Mouse (Mus musculus): Measurements from ENCODE around the gene Suclg2. TPM values are rescaled to one million over a fixed set of nuclear protein-coding genes. Genes with fewer than 3 reads are reported as not detected.

The Suclg2 gene
- polyA plus RNA-seq, 1 experiment from 2014 or later, result 55.9 TPM

DNA sequence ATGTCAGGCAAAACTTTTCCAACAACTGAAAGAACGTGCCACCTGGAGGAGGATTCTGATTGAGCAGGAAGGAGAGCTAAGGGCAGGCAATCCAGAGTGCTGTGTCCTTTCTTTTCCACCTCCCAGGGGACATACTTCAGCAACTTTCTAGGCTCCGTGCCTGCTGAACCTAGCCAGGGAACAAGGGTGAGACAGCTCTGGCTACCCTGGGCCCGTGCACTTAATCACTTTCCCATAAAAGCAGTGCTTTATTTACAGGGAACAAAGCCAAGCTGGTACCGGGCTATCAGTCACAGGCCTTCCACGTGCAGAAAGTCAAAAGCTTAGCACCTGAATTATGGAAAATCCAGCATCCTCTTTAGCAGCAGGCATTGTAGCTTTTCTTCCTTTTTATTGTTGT lies 5.4 kb downstream of the Suclg2 start:
- Histone ChIP-seq H3K4me1 (peaks cover 39% of the 10 kb centered on the region), H3K9me3 (no peaks in the 10 kb centered on the region), H3K27me3 (replicated peaks; ENCODE audit: low read depth, poor library complexity, severe bottlenecking) (no peaks in the 10 kb centered on the region), H3K4me3 (no peak overlapping the region), H3K36me3 (replicated peaks) (no peaks in the 10 kb centered on the region), H3K27ac (replicated peaks) (no peak overlapping the region)
- no peak for DNase-seq (ENCODE audit: low spot score)
- WGBS, result 48% methylated on average over 5 of the region's 5 CpGs

- no peak overlapping the region for H3K27ac ChIP-seq (replicated peaks)
- no peak overlapping the region for H3K4me3 ChIP-seq
- DNase-seq (ENCODE audit: low spot score), result no peak
Measured at GRCm38 (mm10) chr6:95712081-95712480, 6.5 kb downstream of the Suclg2 start.

DNA sequence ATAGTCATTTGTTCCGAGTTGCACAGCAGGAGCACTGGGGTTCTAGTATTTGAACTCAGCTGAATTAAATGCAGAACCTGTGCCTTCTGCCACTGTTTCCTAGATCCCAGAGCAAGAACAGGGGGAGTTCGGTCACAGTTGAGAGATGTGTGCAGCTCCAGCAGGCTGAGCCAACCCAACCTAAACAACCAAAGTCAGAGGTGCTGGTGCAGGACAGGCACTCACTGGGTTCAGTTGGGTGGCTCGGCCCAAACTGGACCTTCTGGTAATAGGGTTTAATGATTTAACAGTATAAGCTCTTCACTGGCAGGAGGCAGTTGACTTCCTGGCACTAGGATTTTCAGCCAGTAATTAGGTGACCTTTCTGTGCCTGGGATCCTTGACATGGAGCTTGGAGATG lies 6.9 kb downstream of the Suclg2 start:
- Histone ChIP-seq H3K9me3 (no peaks in the 10 kb centered on the region), H3K36me3 (replicated peaks) (no peaks in the 10 kb centered on the region), H3K4me3 (no peak overlapping the region), H3K27ac (replicated peaks) (no peak overlapping the region), H3K4me1 (peaks cover 37% of the 10 kb centered on the region), H3K27me3 (replicated peaks; ENCODE audit: low read depth, poor library complexity, severe bottlenecking) (no peaks in the 10 kb centered on the region)
- no peak for DNase-seq (ENCODE audit: low spot score)
- WGBS, result 83% methylated on average over 3 of the region's 3 CpGs

More at GRCm38 (mm10) chr6:95712081-95712480, 6.5 kb downstream of the Suclg2 start:
- no peaks in the 10 kb centered on the region for H3K9me3 ChIP-seq
- no peaks in the 10 kb centered on the region for H3K36me3 ChIP-seq (replicated peaks)
- peaks cover 37% of the 10 kb centered on the region for H3K4me1 ChIP-seq
- 89% methylated on average over 4 of the region's 4 CpGs for WGBS
- H3K27me3 ChIP-seq (replicated peaks; ENCODE audit: low read depth, poor library complexity, severe bottlenecking), result no peaks in the 10 kb centered on the region

GRCm38 (mm10) chr6:95710886-95711285 lies 7.7 kb downstream of the Suclg2 start:
- H3K9me3 ChIP-seq, result no peaks in the 10 kb centered on the region
- H3K4me1 ChIP-seq, result peaks cover 37% of the 10 kb centered on the region
- WGBS, result 92% methylated on average over 6 of the region's 6 CpGs

GRCm38 (mm10) chr6:95709531-95709930 lies 9.1 kb downstream of the Suclg2 start:
- no peak for DNase-seq (ENCODE audit: low spot score)
- Histone ChIP-seq H3K4me3 (no peak overlapping the region), H3K9me3 (no peaks in the 10 kb centered on the region), H3K27ac (replicated peaks) (no peak overlapping the region), H3K4me1 (peaks cover 37% of the 10 kb centered on the region), H3K36me3 (replicated peaks) (no peaks in the 10 kb centered on the region), H3K27me3 (replicated peaks; ENCODE audit: low read depth, poor library complexity, severe bottlenecking) (no peaks in the 10 kb centered on the region)
- WGBS, result 35% methylated on average over 4 of the region's 4 CpGs

More at GRCm38 (mm10) chr6:95710886-95711285, 7.7 kb downstream of the Suclg2 start:
- Histone ChIP-seq H3K36me3 (replicated peaks) (no peaks in the 10 kb centered on the region), H3K27ac (replicated peaks) (no peak overlapping the region), H3K27me3 (replicated peaks; ENCODE audit: low read depth, poor library complexity, severe bottlenecking) (no peaks in the 10 kb centered on the region), H3K4me3 (no peak overlapping the region)
- DNase-seq (ENCODE audit: low spot score), result no peak

- no peak overlapping the region for H3K27ac ChIP-seq (replicated peaks)
- H3K4me1 ChIP-seq, result peaks cover 37% of the 10 kb centered on the region
- no peak overlapping the region for H3K4me3 ChIP-seq
- no peaks in the 10 kb centered on the region for H3K36me3 ChIP-seq (replicated peaks)
- no peak for DNase-seq (ENCODE audit: low spot score)
- no peaks in the 10 kb centered on the region for H3K9me3 ChIP-seq
- H3K27me3 ChIP-seq (replicated peaks; ENCODE audit: low read depth, poor library complexity, severe bottlenecking), result no peaks in the 10 kb centered on the region
- 83% methylated on average over 5 of the region's 5 CpGs for WGBS
Measured at GRCm38 (mm10) chr6:95709106-95709505, 9.5 kb downstream of the Suclg2 start.

GRCm38 (mm10) chr6:95704626-95705025 lies 14.0 kb downstream of the Suclg2 start:
- no peak overlapping the region for H3K27ac ChIP-seq (replicated peaks)
- WGBS, result 88% methylated on average over 4 of the region's 4 CpGs
- no peaks in the 10 kb centered on the region for H3K36me3 ChIP-seq (replicated peaks)
- H3K9me3 ChIP-seq, result no peaks in the 10 kb centered on the region
- H3K27me3 ChIP-seq (replicated peaks; ENCODE audit: low read depth, poor library complexity, severe bottlenecking), result no peaks in the 10 kb centered on the region
- no peak for DNase-seq (ENCODE audit: low spot score)
- no peak overlapping the region for H3K4me3 ChIP-seq
- peaks cover 38% of the 10 kb centered on the region for H3K4me1 ChIP-seq

DNA sequence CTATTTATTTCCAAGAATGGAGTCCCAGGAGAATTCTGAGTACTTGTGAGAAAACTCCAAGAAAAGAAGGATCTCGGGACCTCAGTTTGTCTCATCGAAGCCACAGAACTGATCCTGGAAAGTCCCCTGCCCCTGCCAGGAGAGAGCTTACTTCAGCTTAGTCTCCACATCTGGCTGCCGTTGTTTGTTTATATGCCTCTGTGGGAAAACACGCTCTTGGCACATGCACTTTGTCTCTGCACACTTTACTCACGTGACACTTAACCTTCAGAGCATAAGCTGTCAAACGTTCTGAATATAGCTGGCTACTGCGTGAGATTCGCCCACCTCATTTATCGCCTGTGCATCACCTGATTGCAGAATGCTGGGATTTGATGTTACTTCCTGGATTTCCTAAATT lies 16.4 kb downstream of the Suclg2 start:
- Histone ChIP-seq H3K4me3 (no peak overlapping the region), H3K9me3 (no peaks in the 10 kb centered on the region), H3K36me3 (replicated peaks) (no peaks in the 10 kb centered on the region), H3K27me3 (replicated peaks; ENCODE audit: low read depth, poor library complexity, severe bottlenecking) (no peaks in the 10 kb centered on the region), H3K27ac (replicated peaks) (no peak overlapping the region; the same call in 1 of the 2 replicates), H3K4me1 (peaks cover 48% of the 10 kb centered on the region)
- WGBS, result 72% methylated on average over 9 of the region's 9 CpGs
- no peak for DNase-seq (ENCODE audit: low spot score)

DNA sequence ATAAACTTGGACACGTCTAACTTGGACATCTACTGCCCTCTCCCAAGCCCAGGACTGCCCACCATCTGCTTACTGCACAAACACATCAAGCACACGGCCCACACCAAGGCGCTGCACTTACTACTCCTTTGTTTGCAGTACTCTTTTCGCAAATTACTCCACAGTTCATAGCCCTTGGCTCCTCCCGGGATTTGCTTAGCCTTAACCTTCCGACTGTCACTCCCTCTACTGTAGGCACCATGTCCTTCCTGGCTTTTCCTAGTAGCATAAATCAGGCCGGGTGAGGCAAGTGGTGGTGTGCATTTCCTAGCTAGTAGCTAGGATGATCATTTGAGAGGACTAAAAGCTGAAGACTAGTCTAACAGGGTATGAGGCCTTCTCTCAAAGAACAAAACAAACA lies 16.8 kb downstream of the Suclg2 start:
- Histone ChIP-seq H3K36me3 (replicated peaks) (no peaks in the 10 kb centered on the region), H3K27me3 (replicated peaks; ENCODE audit: low read depth, poor library complexity, severe bottlenecking) (no peaks in the 10 kb centered on the region), H3K27ac (replicated peaks) (no peak overlapping the region), H3K4me1 (peaks cover 45% of the 10 kb centered on the region), H3K4me3 (no peak overlapping the region), H3K9me3 (no peaks in the 10 kb centered on the region)
- 78% methylated on average over 7 of the region's 7 CpGs for whole genome bisulfite sequencing
- no peak for DNase-seq (ENCODE audit: low spot score)

- Histone ChIP-seq H3K4me3 (no peak overlapping the region), H3K9me3 (no peaks in the 10 kb centered on the region), H3K27me3 (replicated peaks; ENCODE audit: low read depth, poor library complexity, severe bottlenecking) (no peaks in the 10 kb centered on the region), H3K4me1 (peaks cover 45% of the 10 kb centered on the region), H3K27ac (replicated peaks) (no peak overlapping the region), H3K36me3 (replicated peaks) (no peaks in the 10 kb centered on the region)
- 78% methylated on average over 2 of the region's 2 CpGs for WGBS
- no peak for DNase-seq (ENCODE audit: low spot score)
Measured at GRCm38 (mm10) chr6:95700981-95701610, 17.5 kb downstream of the Suclg2 start.

- WGBS, result 71% methylated on average over 5 of the region's 5 CpGs
- Histone ChIP-seq H3K9me3 (no peaks in the 10 kb centered on the region), H3K4me1 (peaks cover 49% of the 10 kb centered on the region)
Measured at GRCm38 (mm10) chr6:95700191-95700590, 18.4 kb downstream of the Suclg2 start.

DNA sequence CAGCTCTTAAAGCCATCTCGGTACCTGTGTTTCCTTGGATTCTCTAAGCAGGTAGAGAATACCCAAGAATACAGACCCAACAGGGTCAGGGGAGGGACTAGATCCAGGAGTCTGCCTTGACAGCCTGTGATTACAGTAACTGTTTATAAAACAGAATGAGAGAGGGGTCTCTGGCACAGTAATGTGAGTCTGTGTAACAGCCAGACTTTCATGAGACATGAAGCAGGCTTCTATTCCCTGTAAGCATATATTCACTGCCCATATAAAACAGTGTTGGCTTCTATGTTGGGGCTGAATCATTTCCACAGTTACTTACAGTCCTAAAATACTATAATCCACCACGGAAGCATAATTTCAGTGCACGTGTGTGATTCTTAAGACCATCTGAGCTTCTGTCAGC lies 19.3 kb downstream of the Suclg2 start:
- Histone ChIP-seq H3K27ac (replicated peaks) (0 out of 2 replicates have a peak overlapping the region, but pooled peaks have one; percentile 40), H3K4me1 (peaks cover 54% of the 10 kb centered on the region)

More at GRCm38 (mm10) chr6:95700191-95700590, 18.4 kb downstream of the Suclg2 start:
- Histone ChIP-seq H3K27ac (replicated peaks) (no peak overlapping the region), H3K4me3 (no peak overlapping the region), H3K27me3 (replicated peaks; ENCODE audit: low read depth, poor library complexity, severe bottlenecking) (no peaks in the 10 kb centered on the region), H3K36me3 (replicated peaks) (no peaks in the 10 kb centered on the region)
- no peak for DNase-seq (ENCODE audit: low spot score)

DNA sequence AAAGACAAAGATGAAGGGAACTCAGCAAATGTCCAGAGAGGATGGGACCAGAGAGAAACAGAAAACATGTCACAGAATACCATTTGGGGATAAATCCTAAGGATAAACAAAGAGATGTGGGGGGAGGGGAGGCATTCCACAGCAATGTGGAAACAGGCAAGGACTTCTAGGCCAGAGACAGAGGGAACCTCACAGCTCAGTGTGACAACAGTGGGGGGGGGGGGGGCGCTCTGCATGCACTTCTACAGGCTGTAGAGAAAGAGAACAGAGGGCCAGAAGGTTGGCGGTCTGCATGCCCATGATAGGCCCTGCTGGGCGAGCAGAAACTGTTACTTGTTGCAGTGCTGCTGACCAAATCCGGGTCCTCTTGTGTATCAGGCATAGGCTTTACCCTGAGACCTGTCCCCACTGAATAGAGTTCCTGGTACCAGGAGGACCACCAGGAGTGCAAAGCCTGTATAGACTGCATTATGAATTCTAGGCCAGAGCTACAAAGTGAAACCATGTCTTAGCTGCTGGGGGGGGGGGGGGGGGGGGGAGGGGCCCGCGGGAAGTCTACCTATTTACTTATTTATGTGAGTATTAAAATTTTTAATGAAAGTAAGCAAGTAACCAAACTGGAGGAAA lies 20.0 kb downstream of the Suclg2 start:
- Histone ChIP-seq H3K27ac (replicated peaks) (peak overlapping the region; percentile 80), H3K4me3 (no peak overlapping the region), H3K36me3 (replicated peaks) (no peaks in the 10 kb centered on the region), H3K4me1 (peaks cover 50% of the 10 kb centered on the region), H3K9me3 (no peaks in the 10 kb centered on the region), H3K27me3 (replicated peaks; ENCODE audit: low read depth, poor library complexity, severe bottlenecking) (no peaks in the 10 kb centered on the region)
- DNase-seq (ENCODE audit: low spot score), result peak; percentile 38
- 23% methylated on average over 6 of the region's 6 CpGs for WGBS

More for the DNA sequence above, 19.3 kb downstream of the Suclg2 start:
- no peak overlapping the region for H3K4me3 ChIP-seq
- no peaks in the 10 kb centered on the region for H3K36me3 ChIP-seq (replicated peaks)
- no peak for DNase-seq (ENCODE audit: low spot score)
- H3K27me3 ChIP-seq (replicated peaks; ENCODE audit: low read depth, poor library complexity, severe bottlenecking), result no peaks in the 10 kb centered on the region
- WGBS, result 84% methylated on average over 3 of the region's 3 CpGs
- H3K9me3 ChIP-seq, result no peaks in the 10 kb centered on the region

All from embryonic facial prominence, embryonic 10.5 days (tissue).